Mouse (Mus musculus) liver, embryonic 18 days (tissue): ENCODE results near the gene Tmem178b. TPM values are rescaled to one million over a fixed set of nuclear protein-coding genes. Genes with fewer than 3 reads are reported as not detected.

ENCODE experiments used
- polyA plus RNA-seq: library from polyadenylated mRNA; depleted of rRNA; stranded (reverse); fragments of >200 nt; gene quantifications from 2 replicates; pipeline ENCODE4 v1.2.3, GENCODE M21; 2012; rRNA removed

Gene Tmem178b
- polyA plus RNA-seq = 0.05 TPM in 1 of 2 replicates, not detected in the other

GRCm38 (mm10) chr6:39872901-39873591 is at the start of gene Tmem178b:
Tmem178b (plus strand) TSS chr6:39873271.

Other genes with a start within 250 kb of the Tmem178b start
- 3.1 and 3.7 TPM in 2 replicates for gene Braf, start 147.8 kb upstream of the Tmem178b start, polyA plus RNA-seq
- 75.0 and 97.6 TPM in 2 replicates for gene Mrps33, start 62.3 kb upstream of the Tmem178b start, polyA plus RNA-seq